Mouse (Mus musculus) G1E (cell line): ENCODE results near the gene Bms1. TPM values are rescaled to one million over a fixed set of nuclear protein-coding genes. Genes with fewer than 3 reads are reported as not detected.

Experiments used
- ATAC-seq: 2 replicates; pipeline ENCODE4 v1.8.0; 2016; ENCODE audit warnings: mild to moderate bottlenecking; ENCODE audit not compliant: insufficient number of reproducible peaks, poor library complexity, low FRiP score, severe bottlenecking; ENCODE audit errors: extremely low read depth
- DNase-seq: peaks from one replicate; pipeline ENCODE4 v3.0.0; 2012; ENCODE audit warnings: low spot score
- H3K27me3 ChIP-seq: 2 replicates; pipeline ENCODE4 v1.6.1; 2012; ENCODE audit warnings: mild to moderate bottlenecking, low read length, inconsistent platforms; ENCODE audit not compliant: insufficient read depth
- H3K36me3 ChIP-seq: replicated peaks from 2 replicates; pipeline ENCODE3; 2012; ENCODE audit warnings: mild to moderate bottlenecking, inconsistent platforms
- H3K4me1 ChIP-seq: 2 replicates; pipeline ENCODE4 v1.6.1; 2012; ENCODE audit warnings: low read depth, low read length, inconsistent platforms, mixed read lengths; ENCODE audit not compliant: insufficient read depth
- H3K4me3 ChIP-seq: 2 replicates; pipeline ENCODE4 v1.5.1; 2012; ENCODE audit warnings: low read depth, mild to moderate bottlenecking, inconsistent platforms, low read length, moderate library complexity, mixed read lengths
- H3K9me3 ChIP-seq: replicated peaks from 2 replicates; pipeline ENCODE4 v1.6.1; 2012; ENCODE audit warnings: inconsistent platforms
- CTCF ChIP-seq: IDR thresholded peaks from 2 replicates; pipeline ENCODE4 v1.5.1; 2012; ENCODE audit warnings: low read depth, low read length, inconsistent platforms, mixed read lengths
- GATA1 ChIP-seq: IDR thresholded peaks from 2 replicates; pipeline ENCODE4 v1.6.1; 2012; ENCODE audit warnings: borderline replicate concordance, low read length, inconsistent platforms, mixed read lengths
- GATA2 ChIP-seq: IDR thresholded peaks from 2 replicates; pipeline ENCODE4 v1.6.1; 2012; ENCODE audit warnings: low read depth, low read length, inconsistent platforms, borderline replicate concordance
- POLR2AphosphoS5 ChIP-seq: IDR thresholded peaks from 2 replicates; pipeline ENCODE4 v1.6.1; 2012; ENCODE audit warnings: low read depth, low read length, inconsistent platforms; ENCODE audit not compliant: insufficient replicate concordance
- TAL1 ChIP-seq: conservative IDR thresholded peaks from 2 replicates; pipeline ENCODE4 v1.6.1; 2012; ENCODE audit warnings: low read depth, low read length, inconsistent platforms, mixed read lengths
- polyA plus RNA-seq: library from polyadenylated mRNA; stranded (reverse); fragments of >175 nt; gene quantifications from 2 replicates; pipeline ENCODE4 v1.2.3, GENCODE M21; 2012
- total RNA-seq, 2 experiments: library from RNA; stranded (forward) in 1 of 2; stranded (reverse) in 1 of 2; fragments of 200-1000 nt in 1 of 2; fragments of >200 nt in 1 of 2; fragmentation: Nextera tagmentation in 1 of 2; gene quantifications; 2 replicates each; pipeline ENCODE4 v1.2.3; 2014 to 2017

The Bms1 gene
- total and polyA plus RNA-seq, 3 experiments, result 55.8 to 198 (median 98.9) TPM

GRCm38 (mm10) chr6:118347291-118347690, 72.0 kb downstream of the Bms1 start:
- Histone ChIP-seq H3K27me3 (no peaks in the 10 kb centered on the region; the same call in 1 of the 2 replicates), H3K36me3 (no peaks in the 10 kb centered on the region), H3K4me3 (no peak overlapping the region), H3K4me1 (no peaks in the 10 kb centered on the region), H3K9me3 (no peaks in the 10 kb centered on the region)
- no peak for TF ChIP-seq CTCF
- TF ChIP-seq POLR2AphosphoS5, result no peak
- no peak for TF ChIP-seq GATA1
- TF ChIP-seq TAL1, result no peak
- TF ChIP-seq GATA2, result no peak
- DNase-seq (no peak), ATAC-seq (no peak)

- TF ChIP-seq GATA1, result no peak
- no peak for TF ChIP-seq TAL1
- TF ChIP-seq GATA2, result no peak
- TF ChIP-seq POLR2AphosphoS5, result no peak
- no peak for TF ChIP-seq CTCF
- Histone ChIP-seq H3K36me3 (no peaks in the 10 kb centered on the region), H3K9me3 (no peaks in the 10 kb centered on the region), H3K4me3 (no peak overlapping the region), H3K27me3 (no peaks in the 10 kb centered on the region), H3K4me1 (no peaks in the 10 kb centered on the region)
- ATAC-seq, result no peak
- DNase-seq, result no peak
These were observed 77.3 kb downstream of the Bms1 start for GRCm38 (mm10) chr6:118341861-118342485.

DNA sequence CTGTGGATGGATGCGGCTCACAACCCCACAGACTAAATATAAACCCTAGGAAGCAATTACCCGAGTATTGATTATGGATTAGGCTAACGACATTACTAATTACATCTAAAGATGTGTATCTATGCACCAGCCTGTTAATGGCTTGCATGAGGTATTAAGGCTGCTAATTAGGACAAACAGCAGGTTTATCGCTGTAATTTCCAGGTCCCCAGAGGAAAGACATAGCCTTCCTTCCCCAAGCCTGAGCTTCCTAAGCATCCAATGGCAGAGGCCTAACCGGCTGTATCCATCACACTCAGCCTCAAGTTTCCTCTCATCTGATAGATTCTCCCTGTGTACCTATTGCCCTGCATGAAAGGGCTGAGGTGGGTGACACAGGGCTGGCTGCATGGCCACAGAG, 81.6 kb downstream of the Bms1 start:
- H3K4me1 ChIP-seq, result no peaks in the 10 kb centered on the region
- H3K9me3 ChIP-seq, result no peaks in the 10 kb centered on the region
- no peaks in the 10 kb centered on the region for H3K27me3 ChIP-seq
- TF ChIP-seq TAL1, result 0 out of 2 replicates have a peak, but pooled peaks have one; percentile 3
- no peak for TF ChIP-seq GATA2
- TF ChIP-seq POLR2AphosphoS5, result no peak
- DNase-seq, result no peak
- no peak for ATAC-seq
- no peaks in the 10 kb centered on the region for H3K36me3 ChIP-seq
- no peak overlapping the region for H3K4me3 ChIP-seq

DNA sequence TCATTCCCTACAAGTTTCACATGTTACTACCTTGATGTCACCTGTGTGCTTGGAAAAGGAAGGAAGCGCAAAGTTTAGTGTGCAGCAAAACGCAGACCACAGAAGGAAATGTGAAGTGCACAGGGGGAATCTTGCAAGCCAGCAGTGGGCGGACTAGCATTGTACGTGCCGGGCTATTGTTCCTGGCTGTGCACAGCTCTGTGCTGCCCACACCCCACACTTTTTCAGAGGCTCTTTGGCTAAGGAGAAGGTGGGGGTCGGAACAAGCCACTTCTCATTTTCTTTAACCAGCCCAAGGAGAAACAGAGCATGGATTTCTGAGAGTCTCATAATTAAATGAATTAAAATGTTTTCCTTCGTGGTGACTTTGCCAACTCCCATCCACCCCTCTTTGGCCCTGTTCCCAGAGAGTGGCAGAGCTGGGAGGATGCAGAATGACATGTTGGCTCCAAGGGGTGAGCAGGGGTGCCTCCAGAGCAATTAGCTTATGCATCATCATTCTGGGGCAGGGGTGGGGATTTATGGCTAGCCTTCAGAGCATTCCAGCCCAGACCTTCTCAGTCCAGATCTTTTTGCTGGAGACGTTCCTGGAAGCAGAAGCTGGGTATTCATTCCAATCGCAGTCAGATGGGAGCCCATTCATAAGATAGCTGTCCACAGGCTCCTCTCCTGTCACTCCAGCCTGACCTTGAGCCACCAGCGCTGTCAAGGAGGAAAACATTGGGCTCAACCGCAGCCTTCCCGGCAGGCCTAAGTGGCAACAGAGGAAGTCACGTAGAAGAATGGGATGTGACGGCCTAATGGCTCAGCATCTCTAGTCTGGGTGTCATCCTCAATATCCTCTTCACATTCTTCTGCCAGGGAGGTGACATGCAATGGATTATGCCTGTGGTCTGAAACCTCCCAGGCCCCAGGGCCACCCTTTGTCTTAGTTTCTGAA, 82.5 kb downstream of the Bms1 start:
- Histone ChIP-seq H3K27me3 (no peaks in the 10 kb centered on the region), H3K4me3 (no peak overlapping the region), H3K9me3 (no peaks in the 10 kb centered on the region), H3K36me3 (no peaks in the 10 kb centered on the region), H3K4me1 (no peaks in the 10 kb centered on the region)
- ATAC-seq (no peak), DNase-seq (no peak)
- TF ChIP-seq CTCF (no peak), TAL1 (no peak), GATA2 (no peak), GATA1 (no peak), POLR2AphosphoS5 (no peak)

GRCm38 (mm10) chr6:118335934-118336450, 83.3 kb downstream of the Bms1 start:
- no peaks in the 10 kb centered on the region for H3K27me3 ChIP-seq
- TF ChIP-seq CTCF, result no peak
- no peak for TF ChIP-seq TAL1
- TF ChIP-seq GATA1, result no peak
- TF ChIP-seq GATA2, result no peak
- no peak for TF ChIP-seq POLR2AphosphoS5
- no peak for ATAC-seq

DNA sequence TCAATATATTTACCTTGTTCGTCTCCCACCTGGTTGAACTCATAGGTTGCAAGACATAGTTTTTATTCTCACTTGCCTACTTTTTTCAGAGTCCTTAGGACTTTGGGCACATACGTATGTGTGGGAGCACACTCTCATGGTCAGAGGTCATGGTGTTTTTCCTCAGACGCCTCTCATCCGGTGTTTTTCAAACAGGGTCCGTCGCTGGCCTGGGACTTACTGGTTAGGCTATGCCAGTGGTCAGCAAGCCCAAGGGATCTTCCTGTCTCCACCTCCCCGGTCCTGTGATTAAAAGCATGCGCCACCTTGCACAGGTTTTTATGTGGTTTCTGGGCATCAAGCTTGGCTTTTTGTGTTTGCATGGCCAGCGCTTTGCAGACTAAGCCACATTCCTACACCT, 85.4 kb downstream of the Bms1 start:
- no peaks in the 10 kb centered on the region for H3K9me3 ChIP-seq
- TF ChIP-seq GATA2, result no peak
- no peak for TF ChIP-seq POLR2AphosphoS5
- no peak for TF ChIP-seq CTCF
- no peak for DNase-seq
- no peaks in the 10 kb centered on the region for H3K36me3 ChIP-seq
- no peak for ATAC-seq
- no peak overlapping the region for H3K4me3 ChIP-seq
- H3K27me3 ChIP-seq, result no peaks in the 10 kb centered on the region
- H3K4me1 ChIP-seq, result no peaks in the 10 kb centered on the region

More at GRCm38 (mm10) chr6:118335934-118336450, 83.3 kb downstream of the Bms1 start:
- no peaks in the 10 kb centered on the region for H3K4me1 ChIP-seq
- H3K9me3 ChIP-seq, result no peaks in the 10 kb centered on the region
- no peak overlapping the region for H3K4me3 ChIP-seq
- DNase-seq, result no peak
- no peaks in the 10 kb centered on the region for H3K36me3 ChIP-seq

Other genes with a start within 250 kb of the Bms1 start
- gene Ret, start 221.8 kb downstream of the Bms1 start, total RNA-seq (2014; fragmentation: Nextera tagmentation), result not detected in 2 replicates
- 0.05 and 0.06 TPM in 2 replicates for gene Ret, start 221.8 kb downstream of the Bms1 start, total RNA-seq (2017)
- gene Ret, start 221.8 kb downstream of the Bms1 start, polyA plus RNA-seq, result not detected in 2 replicates
- 12.3 and 12.7 TPM in 2 replicates for gene Zfp248, start 36.1 kb upstream of the Bms1 start, total RNA-seq (2014; fragmentation: Nextera tagmentation)
- gene Zfp248, start 36.1 kb upstream of the Bms1 start, total RNA-seq (2017), result 5.5 and 6.0 TPM in 2 replicates
- 0.58 and 0.65 TPM in 2 replicates for gene Zfp248, start 36.1 kb upstream of the Bms1 start, polyA plus RNA-seq
- 0.38 TPM in 1 of 2 replicates, not detected in the other for gene Zfp9, start 59.8 kb upstream of the Bms1 start, total RNA-seq (2014; fragmentation: Nextera tagmentation)
- gene Zfp9, start 59.8 kb upstream of the Bms1 start, total RNA-seq (2017), result 0.06 and 0.11 TPM in 2 replicates
- gene Zfp9, start 59.8 kb upstream of the Bms1 start, polyA plus RNA-seq, result not detected in 2 replicates
- gene Ankrd26, start 142.8 kb upstream of the Bms1 start, total RNA-seq (2014; fragmentation: Nextera tagmentation), result 18.7 and 28.3 TPM in 2 replicates
- gene Ankrd26, start 142.8 kb upstream of the Bms1 start, total RNA-seq (2017), result 19.5 and 21.1 TPM in 2 replicates
- gene Ankrd26, start 142.8 kb upstream of the Bms1 start, polyA plus RNA-seq, result 1.8 and 3.3 TPM in 2 replicates